Mouse (Mus musculus) layer of hippocampus, postnatal 25 days (tissue): ENCODE data around the gene Tmem199. TPM values are rescaled to one million over a fixed set of nuclear protein-coding genes. Genes with fewer than 3 reads are reported as not detected.
"Not testable (repeated sequence)": the region's sequence is repeated elsewhere in the genome, so short reads cannot be mapped to it uniquely, and the experiment has no call there.

Experiments
- DNase-seq, 2 experiments: peaks; one replicate each; pipeline ENCODE4 v3.0.0; 2022; ENCODE audit warnings: mixed read lengths in 2 of 2, low spot score in 1 of 2; ENCODE audit errors: extremely low spot score in 1 of 2
- total RNA-seq, 2 experiments: library from RNA; stranded (reverse); gene quantifications; 2 replicates each; pipeline ENCODE4 v1.2.3; 2021

The Tmem199 gene
- total RNA-seq: 10 to 100 TPM; 40.7 to 44.5 TPM

DNA sequence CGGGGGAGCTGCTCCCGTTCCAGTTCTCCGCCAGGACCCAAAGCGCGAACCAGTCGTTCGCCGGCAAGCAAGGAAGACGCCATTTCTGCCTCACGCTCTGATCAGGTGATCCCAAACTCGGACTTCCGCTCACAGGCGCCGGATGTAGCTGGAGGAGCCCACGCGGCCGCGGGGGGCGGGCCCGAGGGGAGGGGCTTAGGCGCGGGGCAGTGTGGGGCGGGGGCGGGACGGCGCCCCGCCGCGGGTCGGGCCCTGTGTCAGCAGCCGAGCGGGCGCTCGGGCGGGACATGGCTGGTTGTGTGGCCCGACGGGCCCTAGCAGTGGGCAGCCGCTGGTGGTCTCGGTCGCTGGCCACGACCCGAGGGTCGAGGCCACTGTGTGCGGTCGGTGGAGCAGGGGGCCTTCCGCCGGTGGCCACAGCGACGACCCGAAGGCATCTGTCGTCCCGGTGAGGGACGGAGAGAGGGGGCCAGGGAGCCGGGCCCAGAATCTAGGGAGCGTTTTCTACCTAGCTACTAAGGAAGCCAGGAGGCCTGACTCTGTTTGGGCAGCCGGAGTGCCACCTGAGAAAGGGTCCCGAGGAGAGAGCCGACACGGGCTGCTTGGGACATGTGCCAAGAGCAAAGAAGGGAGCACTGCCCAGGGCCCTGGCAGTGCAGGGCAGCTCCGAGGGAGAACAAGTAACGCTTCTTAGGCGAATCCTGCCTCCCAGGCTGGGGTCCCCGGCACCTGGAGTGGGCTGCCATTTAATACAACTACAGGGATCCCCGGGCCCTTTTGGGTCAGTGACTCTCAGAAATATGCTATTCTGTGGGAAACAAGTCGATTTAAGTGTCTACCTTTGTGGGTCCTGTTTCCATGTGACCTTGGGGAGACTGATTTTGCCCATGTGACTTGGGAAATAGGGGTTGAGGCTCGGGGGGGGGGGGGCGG lies at the start of gene Tmem199, which contains the start of gene Poldip2:
Gene Tmem199, minus strand, starts transcription at position 148 of the 933 bp plus-strand sequence.
Gene Poldip2, plus strand, starts transcription at position 169 of the 933 bp plus-strand sequence.
- peak; percentile 78 to 79 for DNase-seq

DNA sequence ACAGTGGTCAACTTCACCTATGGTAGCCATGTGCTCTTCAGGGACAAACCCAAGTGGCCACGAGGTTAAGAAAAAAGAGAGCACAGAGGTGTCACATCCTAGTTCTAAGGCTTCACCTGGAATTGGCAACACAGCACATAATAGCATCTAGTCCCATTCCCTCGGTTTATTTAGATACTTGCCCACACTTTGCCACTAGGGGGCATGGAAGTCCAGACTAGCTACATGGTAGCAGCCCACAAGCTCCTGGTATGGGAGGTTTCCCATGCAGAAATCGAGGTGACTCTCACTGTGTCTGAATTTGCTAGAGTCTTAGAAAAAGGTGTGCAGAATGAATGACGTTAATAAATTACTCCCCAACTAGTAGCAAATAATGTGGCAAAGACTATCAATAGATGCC lies 48.5 kb upstream of the Tmem199 start:
- DNase-seq: peak in 1 of 2 experiments; percentile 70

- DNase-seq: no peak
Observed at GRCm38 (mm10) chr11:78557241-78557640, 45.3 kb upstream of the Tmem199 start.

- no peak for DNase-seq
Observed at GRCm38 (mm10) chr11:78556070-78556469, 44.1 kb upstream of the Tmem199 start.

DNA sequence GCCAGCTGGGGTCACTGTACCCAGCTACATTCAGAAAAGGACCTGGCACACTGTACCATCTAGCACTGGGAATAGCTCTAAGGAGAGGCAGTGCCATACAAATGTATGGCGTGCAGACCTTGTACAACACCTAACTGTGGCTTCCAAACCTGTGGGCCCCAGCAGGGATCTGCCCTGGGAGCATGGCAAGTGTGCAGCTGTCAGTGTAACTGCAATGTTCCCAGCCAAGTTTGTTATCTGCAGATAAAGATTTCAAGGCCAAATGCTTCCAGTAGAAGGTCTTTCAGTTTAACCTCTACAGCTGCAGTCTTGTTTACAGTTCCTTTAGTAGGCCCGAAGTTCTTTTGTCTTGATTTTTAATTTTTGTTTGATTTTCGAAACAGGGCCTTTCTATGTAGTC lies 43.7 kb upstream of the Tmem199 start:
- DNase-seq: no peak

GRCm38 (mm10) chr11:78551059-78551398 lies 39.1 kb upstream of the Tmem199 start:
- no peak for DNase-seq

DNA sequence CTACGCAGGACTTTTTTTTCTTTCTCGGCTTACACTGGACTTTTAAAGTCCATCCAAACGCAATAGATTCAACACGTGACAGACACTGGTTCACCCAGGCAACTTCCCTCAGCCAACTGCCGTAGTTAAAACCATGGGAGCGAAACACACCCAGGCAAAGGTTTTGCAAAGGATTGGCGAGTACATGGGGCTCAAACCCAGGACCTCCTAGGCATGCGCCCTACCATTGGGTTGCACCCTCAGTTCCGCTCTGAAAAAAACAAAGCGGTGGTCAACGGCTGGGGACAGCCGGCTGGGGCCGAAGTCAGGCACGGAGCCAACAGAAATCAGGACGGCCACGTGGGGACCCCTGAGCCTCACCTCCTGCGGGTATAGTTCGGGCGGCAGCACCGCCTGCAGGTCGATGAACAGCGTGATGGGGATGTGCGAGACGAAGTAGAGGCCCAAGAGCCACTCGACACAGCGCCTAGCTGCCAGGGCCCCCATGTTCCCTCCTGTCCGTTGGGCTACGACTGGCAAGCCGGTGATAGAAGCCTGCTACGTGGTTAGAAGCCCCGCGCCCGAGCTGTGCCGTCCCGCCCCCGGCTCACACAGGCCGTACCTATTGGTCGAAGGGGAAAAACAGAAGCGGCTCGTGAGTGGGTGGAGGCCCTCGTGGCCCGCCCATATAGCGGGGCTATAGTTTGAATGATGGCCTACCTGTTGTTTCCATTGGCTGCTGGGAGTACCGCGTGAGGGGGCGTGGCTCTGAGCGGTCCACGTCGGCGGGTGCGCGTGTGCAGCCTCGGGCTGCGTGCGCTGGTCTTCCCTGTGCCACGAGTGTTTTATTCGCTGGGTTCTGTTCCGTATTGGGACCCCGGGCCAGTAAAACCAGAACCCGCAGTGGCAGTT lies 38.4 kb upstream of the Tmem199 start, which contains the start of gene Tmem97:
Gene Tmem97, minus strand, starts transcription at position 610 of the 891 bp plus-strand sequence.
- peak; percentile 79 to 84 for DNase-seq

GRCm38 (mm10) chr11:78549491-78549987 lies 37.6 kb upstream of the Tmem199 start:
- no peak for DNase-seq

GRCm38 (mm10) chr11:78547718-78548460 lies 35.9 kb upstream of the Tmem199 start:
- no peak for DNase-seq

DNA sequence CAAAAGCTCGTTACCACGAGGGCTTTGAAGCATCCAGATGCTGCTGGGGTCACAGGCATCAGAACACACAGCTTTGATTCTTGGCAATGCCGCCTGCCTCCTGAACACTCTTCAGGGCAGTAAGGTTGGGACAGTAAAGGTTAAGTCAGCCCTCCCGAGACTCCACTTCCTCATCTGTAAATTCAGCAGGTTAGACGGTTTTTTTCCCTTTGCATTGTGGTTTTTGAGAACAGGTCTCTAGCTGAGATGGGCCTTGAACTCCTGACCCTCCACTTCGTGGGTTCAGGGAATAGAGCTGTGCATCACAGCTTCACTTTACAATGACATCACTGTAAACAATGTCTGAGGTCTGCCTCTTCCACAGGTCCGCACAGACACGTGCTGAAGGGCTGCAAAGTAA lies 33.2 kb upstream of the Tmem199 start:
- DNase-seq: no peak

DNA sequence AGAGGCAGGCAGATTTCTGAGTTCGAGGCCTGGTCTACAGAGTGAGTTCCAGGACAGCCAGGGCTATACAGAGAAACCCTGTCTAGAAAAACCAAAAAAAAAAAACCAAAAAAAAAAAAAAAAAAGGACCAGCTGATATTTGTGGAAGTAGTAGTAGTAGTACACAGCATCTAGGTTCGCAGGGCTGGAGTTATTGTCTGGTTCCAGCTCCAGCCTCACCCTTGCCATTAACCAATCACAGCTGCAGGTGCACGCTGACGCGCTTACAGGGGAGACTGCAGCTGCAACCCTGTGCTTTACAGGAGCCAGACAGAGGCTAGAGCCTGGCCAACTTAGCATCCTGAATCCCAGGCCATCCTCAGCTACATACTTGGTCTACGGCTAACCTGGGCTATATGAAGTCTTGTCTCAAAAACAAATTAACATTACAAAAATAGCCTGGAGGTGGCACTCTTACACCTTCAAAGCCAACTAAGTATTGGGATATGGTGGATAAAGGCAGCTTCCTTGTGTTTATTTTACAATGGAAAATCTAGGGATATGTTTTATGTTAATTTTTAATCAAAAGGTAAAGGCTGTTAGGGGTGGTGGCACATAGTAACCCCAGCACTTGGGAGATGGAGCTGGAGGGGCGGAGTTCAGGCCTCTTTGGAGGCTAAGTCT lies 32.6 kb upstream of the Tmem199 start:
- no peak for DNase-seq

DNA sequence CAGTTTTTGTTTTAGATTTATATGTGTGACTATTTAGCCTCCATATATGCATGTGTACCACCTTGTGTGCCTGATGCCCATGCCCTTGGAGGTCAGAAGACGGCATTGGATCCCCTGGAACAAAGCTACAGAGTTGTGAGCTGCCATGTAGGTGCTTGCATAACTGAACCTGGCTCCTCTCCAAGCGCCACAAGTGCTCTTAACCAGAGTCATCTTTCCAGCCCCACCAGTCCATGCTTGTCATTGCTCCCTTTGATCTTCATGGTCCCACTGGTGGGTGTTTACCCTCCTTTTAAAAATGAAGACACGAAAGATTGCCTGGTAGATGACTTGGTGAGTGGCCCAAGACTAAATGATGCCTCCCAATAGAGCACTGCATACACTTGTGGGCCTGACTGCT lies 28.4 kb upstream of the Tmem199 start:
- DNase-seq: no peak

GRCm38 (mm10) chr11:78536690-78537084 lies 24.7 kb upstream of the Tmem199 start:
- no peak for DNase-seq

DNA sequence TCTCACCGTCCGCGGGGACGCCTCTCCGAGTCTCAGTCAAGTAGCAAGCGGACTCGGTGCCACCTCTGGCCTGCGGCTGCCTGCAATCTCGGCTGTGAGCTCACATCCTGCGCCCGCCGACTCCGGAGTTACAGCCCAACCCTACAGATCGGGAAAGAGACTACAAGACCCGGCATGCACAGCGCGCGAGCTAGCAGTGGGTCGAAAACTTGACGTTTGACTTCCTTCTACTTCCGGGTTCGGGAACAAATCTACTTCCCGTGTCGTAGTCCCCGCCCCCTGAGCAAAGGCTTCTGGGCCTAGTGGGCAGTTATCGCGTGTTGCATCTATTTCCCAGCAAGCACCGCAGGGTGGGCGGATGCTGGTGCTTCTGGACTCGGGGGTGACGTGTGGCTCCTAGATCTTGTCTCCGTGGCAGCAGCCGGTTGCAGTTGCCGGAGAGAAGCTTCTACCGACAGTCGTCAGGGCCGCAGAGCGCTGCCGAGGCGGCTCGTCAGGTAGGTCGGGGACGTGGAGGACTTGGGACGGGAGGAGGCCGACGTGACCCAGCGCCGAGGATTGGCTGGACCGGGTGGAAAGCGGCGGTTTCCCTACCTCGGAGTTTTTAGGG lies 24.2 kb upstream of the Tmem199 start, which contains the start of the genes Tnfaip1 and Ift20:
Gene Tnfaip1, minus strand, starts transcription at position 253 of the 610 bp plus-strand sequence.
Gene Ift20, plus strand, starts transcription at position 282 of the 610 bp plus-strand sequence.
- peak; percentile 84 to 85 for DNase-seq

GRCm38 (mm10) chr11:78535376-78536079 lies 23.6 kb upstream of the Tmem199 start:
- DNase-seq: no peak

GRCm38 (mm10) chr11:78534516-78534915 lies 22.5 kb upstream of the Tmem199 start:
- no peak for DNase-seq

DNA sequence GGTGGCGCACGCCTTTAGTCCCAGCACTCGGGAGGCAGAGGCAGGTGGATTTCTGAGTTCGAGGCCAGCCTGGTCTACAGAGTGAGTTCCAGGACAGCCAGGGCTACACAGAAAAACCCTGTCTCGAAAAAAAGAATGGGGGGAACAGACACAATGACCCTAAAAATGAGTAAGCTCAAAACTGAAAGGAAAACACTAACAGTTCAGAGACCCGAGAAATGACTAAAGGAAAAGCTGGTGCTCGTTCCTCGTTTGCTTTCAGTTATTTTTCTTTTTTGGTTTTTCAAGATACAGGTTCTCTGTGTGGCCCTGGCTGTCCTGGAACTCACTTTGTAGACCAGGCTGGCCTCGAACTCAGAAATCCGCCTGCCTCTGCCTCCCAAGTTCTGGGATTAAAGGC lies 19.5 kb upstream of the Tmem199 start:
- DNase-seq: not testable (repeated sequence)

DNA sequence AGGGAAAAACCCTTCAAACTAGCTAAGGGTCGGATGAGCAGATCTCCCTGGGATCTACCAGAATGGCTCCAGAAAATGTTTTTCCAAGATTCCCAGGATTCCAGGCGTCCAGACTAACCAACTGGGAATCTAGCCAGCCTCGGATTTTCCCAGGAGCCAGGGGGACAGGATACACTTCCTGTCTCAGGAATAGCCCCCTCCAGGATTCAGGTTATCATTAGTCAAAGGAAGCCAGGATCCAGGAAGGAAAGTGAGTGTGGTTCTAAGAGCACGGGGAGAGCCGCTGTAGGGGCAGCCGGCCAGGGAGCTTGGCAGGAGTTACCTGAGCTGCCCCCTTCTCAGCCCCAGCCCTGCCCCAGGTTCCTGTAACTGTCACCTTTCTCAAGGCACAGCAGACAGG lies 19.1 kb upstream of the Tmem199 start:
- DNase-seq: no peak
